Comparison of ENCODE assay signal across 37 mouse cellular contexts in the genomic region with DNA sequence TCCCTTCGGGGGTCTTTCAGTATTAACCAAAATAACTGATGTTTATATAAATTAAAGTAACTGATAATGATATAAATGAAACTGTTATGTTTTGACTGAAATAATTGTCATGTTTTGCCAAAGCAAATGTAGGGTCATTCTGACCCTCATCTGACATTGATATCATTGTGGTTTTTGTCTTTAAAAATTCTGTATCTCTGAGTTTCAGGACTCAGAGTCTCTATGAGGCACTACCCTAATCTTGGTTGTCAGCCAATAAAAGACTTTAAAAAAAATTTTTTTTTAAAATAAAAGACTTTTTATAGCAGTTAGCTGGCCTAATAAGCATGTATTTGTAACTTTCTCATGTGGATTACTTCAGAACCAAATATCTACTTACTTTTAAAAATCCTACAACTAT. TPM values are rescaled to one million over a fixed set of nuclear protein-coding genes. Genes with fewer than 3 reads are reported as not detected.
"Had no signal": no experiment of that assay in that cellular context is flagged by ENCODE, and none has a peak within 500 bp of the region (broad histone marks: within the 10 kb centered on the region; RNA-seq: fewer than 3 reads in every experiment).

No protein-coding gene starts in this region.

- H3K4me1 ChIP-seq: heart, embryonic 12.5 days; hindbrain, embryonic 13.5 days; hindbrain, embryonic 15.5 days; kidney, embryonic 15.5 days; limb, embryonic 13.5 days; limb, embryonic 15.5 days had no signal

- H3K4me2 ChIP-seq: heart, embryonic 12.5 days; hindbrain, embryonic 13.5 days; hindbrain, embryonic 15.5 days; kidney, embryonic 15.5 days; limb, embryonic 13.5 days; limb, embryonic 15.5 days; liver, embryonic 11.5 days had no signal

- H3K4me3 ChIP-seq: gastrocnemius, adult 2 months; heart, embryonic 12.5 days; hindbrain, embryonic 13.5 days; hindbrain, embryonic 15.5 days; kidney, embryonic 15.5 days; limb, embryonic 13.5 days; limb, embryonic 15.5 days had no signal

- ATAC-seq: forebrain, postnatal 0 days; hindbrain, postnatal 0 days; intestine, embryonic 16.5 days had no signal

- DNase-seq: forebrain, postnatal 0 days; gastrocnemius, adult 2 months; gastrocnemius, postnatal 14 days; gastrocnemius, postnatal 36 days; kidney, adult 11 months; layer of hippocampus, adult 9-11 months; layer of hippocampus, postnatal 36 days; left cerebral cortex, postnatal 4 days had no signal

- H3K27me3 ChIP-seq: heart, embryonic 12.5 days; hindbrain, embryonic 13.5 days; hindbrain, embryonic 15.5 days; kidney, embryonic 15.5 days; limb, embryonic 13.5 days; limb, embryonic 15.5 days had no signal

- H3K9ac ChIP-seq: forebrain, postnatal 0 days; heart, embryonic 12.5 days; hindbrain, embryonic 13.5 days; hindbrain, embryonic 15.5 days; kidney, embryonic 15.5 days; limb, embryonic 13.5 days; limb, embryonic 15.5 days; liver, embryonic 14.5 days had no signal

- H3K9me3 ChIP-seq: hindbrain, embryonic 13.5 days; hindbrain, embryonic 15.5 days; kidney, embryonic 15.5 days; limb, embryonic 13.5 days; limb, embryonic 15.5 days had no signal

- H3K27ac ChIP-seq: gastrocnemius, adult 2 months; hindbrain, embryonic 13.5 days; hindbrain, embryonic 15.5 days; hindbrain, postnatal 0 days; kidney, embryonic 15.5 days; kidney, postnatal 0 days; limb, embryonic 13.5 days; limb, embryonic 15.5 days; liver, embryonic 14.5 days had no signal

RNA-seq across cellular contexts. Expression of a gene that starts 37.7 kb away (rescaled TPM):
- total RNA-seq: forebrain, postnatal 0 days; gastrocnemius, adult 2 months; gastrocnemius, postnatal 14 days; gastrocnemius, postnatal 36 days; heart, postnatal 14 days; heart, postnatal 36 days; hematopoietic stem cell, adult 5-6 weeks; hindbrain, postnatal 0 days; layer of hippocampus, adult 18-20 months; layer of hippocampus, adult 8-10 months; layer of hippocampus, postnatal 14 days; layer of hippocampus, postnatal 36 days; left cerebral cortex, adult 18-20 months; left cerebral cortex, adult 8-10 months; left cerebral cortex, postnatal 10 days; left cerebral cortex, postnatal 25 days; left cerebral cortex, postnatal 4 days had no signal
- polyA plus RNA-seq: forebrain, postnatal 0 days; gonadal fat pad, adult 2 months; heart, embryonic 12.5 days; heart, embryonic 14.5 days; heart, embryonic 16.5 days; hindbrain, embryonic 11.5 days; hindbrain, embryonic 13.5 days; hindbrain, embryonic 15.5 days; hindbrain, postnatal 0 days; intestine, embryonic 14.5 days; intestine, embryonic 16.5 days; kidney, adult 2 months; kidney, embryonic 15.5 days; kidney, postnatal 0 days; large intestine, adult 2 months; limb, embryonic 11.5 days; limb, embryonic 13.5 days; limb, embryonic 15.5 days; liver, embryonic 11.5 days; liver, embryonic 14.5 days had no signal
